Mouse (Mus musculus) MEL (cell line): ENCODE measurements at regions not wholly inside any gene's neighbourhood (a gene's known extent, or its start where the extent isn't known, plus 50 kb on each side); places are given as distances from the start of the nearest gene placed in this dataset.

ENCODE experiments used
- CHD2 ChIP-seq: IDR thresholded peaks from 2 replicates; pipeline ENCODE4 v1.6.1; 2011; ENCODE audit warnings: low read length, improper control_type of control experiment
- CTCF ChIP-seq, 3 experiments: IDR thresholded peaks in 2 of 3; conservative IDR thresholded peaks in 1 of 3; 2 replicates each; pipeline ENCODE4 v1.5.1; 2011 to 2012; ENCODE audit warnings: low read length in 3 of 3, low read depth in 2 of 3, mild to moderate bottlenecking in 2 of 3, improper control_type of control experiment in 1 of 3, inconsistent platforms in 1 of 3, mixed read lengths in 1 of 3, moderate library complexity in 1 of 3; ENCODE audit not compliant: control insufficient read depth in 1 of 3, insufficient read depth in 1 of 3, poor library complexity in 1 of 3, severe bottlenecking in 1 of 3
- E2F4 ChIP-seq: IDR thresholded peaks from 2 replicates; pipeline ENCODE4 v1.6.1; 2011; ENCODE audit warnings: low read depth, low read length, improper control_type of control experiment, borderline replicate concordance
- GATA1 ChIP-seq: IDR thresholded peaks from 2 replicates; pipeline ENCODE4 v1.6.1; 2011; ENCODE audit warnings: low read depth, low read length, improper control_type of control experiment
- MEF2A ChIP-seq: IDR thresholded peaks from 2 replicates; pipeline ENCODE4 v1.6.1; 2014; ENCODE audit warnings: low read depth, mild to moderate bottlenecking, inconsistent platforms, low read length, improper control_type of control experiment; ENCODE audit not compliant: poor library complexity, insufficient replicate concordance, severe bottlenecking; ENCODE audit errors: extremely low read depth
- POLR2A ChIP-seq, 2 experiments: IDR thresholded peaks; 2 replicates each; pipeline ENCODE4 v1.6.1; 2011 to 2012; ENCODE audit warnings: low read length in 2 of 2, mild to moderate bottlenecking in 2 of 2, control low read depth in 1 of 2, improper control_type of control experiment in 1 of 2, low read depth in 1 of 2, moderate library complexity in 1 of 2; ENCODE audit not compliant: control insufficient read depth in 1 of 2, insufficient read depth in 1 of 2, poor library complexity in 1 of 2

DNA sequence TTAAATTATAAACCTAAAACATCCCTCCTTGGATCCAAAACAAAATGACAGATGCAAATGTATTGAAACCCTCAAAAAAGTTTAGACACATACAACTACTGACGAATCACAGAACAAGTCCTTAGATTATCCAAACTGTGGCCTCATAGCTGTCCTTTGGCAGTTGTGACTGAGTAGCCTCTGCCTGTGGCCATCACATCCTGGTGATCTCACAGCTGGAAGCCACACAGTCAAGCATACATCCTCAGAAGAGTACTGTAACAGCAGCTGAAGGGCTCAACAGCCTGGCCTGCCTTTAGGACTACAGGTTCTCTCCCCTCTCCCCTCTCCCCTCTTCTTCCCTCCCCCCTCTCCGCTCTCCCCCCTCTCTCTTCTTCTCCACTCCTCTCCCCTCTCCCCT, 80.0 kb upstream of the Thbs1 start:
- TF ChIP-seq E2F4 (no peak), GATA1 (no peak), CHD2 (no peak), CTCF (IDR thresholded peaks at IDR 0.05 in 2 of 3, conservative IDR thresholded peaks at IDR 0.05 in 1 of 3; ENCODE audit: control insufficient read depth in 1 of 3, insufficient read depth in 1 of 3, low read depth in 2 of 3, low read length in 3 of 3, poor library complexity in 1 of 3, severe bottlenecking in 1 of 3) (no peak), POLR2A (IDR thresholded peaks at IDR 0.05; ENCODE audit: control insufficient read depth in 1 of 2, insufficient read depth in 1 of 2, low read depth in 1 of 2, low read length in 2 of 2, poor library complexity in 1 of 2) (no peak), MEF2A (no peak)
